ENCODE assay signal across 29 mouse cellular contexts in the genomic region with DNA sequence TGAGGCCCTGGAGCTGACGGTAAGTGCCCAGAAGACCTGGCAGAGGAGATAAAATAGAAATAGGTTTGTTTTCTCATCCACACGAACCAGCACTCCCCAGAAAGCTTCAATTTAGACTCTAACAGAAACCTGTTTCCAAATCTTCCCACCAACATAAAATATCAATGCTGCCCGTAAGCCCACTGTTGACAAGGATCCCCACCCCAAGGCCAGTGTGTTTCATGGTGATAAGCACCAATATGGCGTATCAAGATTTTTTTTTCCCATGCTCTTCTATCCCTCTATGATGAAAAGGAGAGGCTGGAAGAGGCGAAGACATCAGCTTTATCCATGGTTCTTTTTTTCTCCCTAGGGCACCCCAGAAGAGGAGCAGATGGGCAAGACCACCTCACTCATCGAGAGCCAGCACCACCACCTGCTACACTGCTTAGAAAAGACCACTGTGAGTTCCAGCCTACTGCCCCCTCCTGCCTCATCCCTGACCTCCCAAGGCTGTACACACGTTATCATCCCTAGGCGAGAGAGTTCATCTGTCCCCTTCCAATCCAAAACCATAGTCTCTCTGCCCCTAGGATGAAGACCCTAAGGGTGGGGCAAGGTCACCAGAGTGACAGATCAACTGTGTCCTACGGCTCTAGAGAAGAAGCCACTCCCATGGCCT. TPM values are rescaled to one million over a fixed set of nuclear protein-coding genes. Genes with fewer than 3 reads are reported as not detected.
A peak's percentile ranks its signal among the peaks of the same experiment; 100 is the strongest.
DNase-seq lines count a peak whose midpoint lies in the region; ATAC-seq and TF ChIP-seq lines count a peak whose summit lies in the region.
"Had no signal": no experiment of that assay in that cellular context is flagged by ENCODE, and none has a peak within 500 bp of the region (broad histone marks: within the 10 kb centered on the region; RNA-seq: fewer than 3 reads in every experiment).

No protein-coding gene starts in this region.

- TF ChIP-seq EP300 in heart, adult 2 months (IDR thresholded peaks at IDR 0.05; ENCODE audit: insufficient read depth, low read depth, low read length), result no peak

- H3K27ac ChIP-seq in heart, embryonic 10.5 days, result no peak overlapping the region
- no peak overlapping the region for H3K27ac ChIP-seq in heart, adult 2 months
- H3K27ac ChIP-seq in midbrain, embryonic 11.5 days (ENCODE audit: low read depth, low read length), result no peak overlapping the region
- no peak overlapping the region for H3K27ac ChIP-seq in midbrain, embryonic 16.5 days (ENCODE audit: low read length)
- no peak overlapping the region for H3K27ac ChIP-seq in liver, embryonic 15.5 days (replicated peaks)
- no peak overlapping the region for H3K27ac ChIP-seq in hindbrain, postnatal 0 days
- H3K27ac ChIP-seq in kidney, embryonic 14.5 days (ENCODE audit: low read depth, low read length), result no peak overlapping the region
- H3K27ac ChIP-seq: embryonic facial prominence, embryonic 12.5 days; embryonic facial prominence, embryonic 15.5 days; gastrocnemius, adult 2 months; heart, embryonic 15.5 days; hindbrain, embryonic 10.5 days; hindbrain, embryonic 14.5 days had no signal

- H3K9ac ChIP-seq in heart, adult 2 months (ENCODE audit: low read depth, low read length), result no peak overlapping the region
- H3K9ac ChIP-seq in midbrain, embryonic 11.5 days (ENCODE audit: low read length), result no peak overlapping the region
- H3K9ac ChIP-seq in midbrain, embryonic 16.5 days (ENCODE audit: low read depth, low read length), result no peak overlapping the region
- no peak overlapping the region for H3K9ac ChIP-seq in liver, embryonic 15.5 days
- no peak overlapping the region for H3K9ac ChIP-seq in hindbrain, postnatal 0 days (replicated peaks; ENCODE audit: low read length)
- H3K9ac ChIP-seq in kidney, embryonic 14.5 days (ENCODE audit: low read depth, low read length), result no peak overlapping the region
- H3K9ac ChIP-seq: embryonic facial prominence, embryonic 12.5 days; embryonic facial prominence, embryonic 15.5 days; forebrain, postnatal 0 days; heart, embryonic 12.5 days; heart, embryonic 15.5 days; hindbrain, embryonic 14.5 days had no signal

- no peak for TF ChIP-seq POLR2A in heart, adult 2 months (IDR thresholded peaks at IDR 0.05; ENCODE audit: insufficient read depth, low read depth, low read length)

- no peak for ATAC-seq in midbrain, embryonic 11.5 days (ENCODE audit: low FRiP score)
- no peak for ATAC-seq in midbrain, embryonic 16.5 days
- peak; percentile 37; the same call in 1 of the 2 replicates for ATAC-seq in liver, embryonic 15.5 days (ENCODE audit: insufficient read depth)
- peak; percentile 38 for ATAC-seq in megakaryocyte-erythroid progenitor cell, adult 5-6 weeks (replicated peaks; ENCODE audit: low FRiP score, low TSS enrichment, poor library complexity, severe bottlenecking)
- ATAC-seq in hindbrain, postnatal 0 days, result no peak
- no peak for ATAC-seq in kidney, embryonic 14.5 days (ENCODE audit: low FRiP score, low TSS enrichment)
- ATAC-seq: forebrain, embryonic 14.5 days; forebrain, postnatal 0 days; Patski had no signal

- no peak overlapping the region for H3K4me3 ChIP-seq in heart, embryonic 10.5 days
- no peak overlapping the region for H3K4me3 ChIP-seq in heart, adult 2 months
- no peak overlapping the region for H3K4me3 ChIP-seq in midbrain, embryonic 11.5 days (ENCODE audit: low read depth, low read length)
- no peak overlapping the region for H3K4me3 ChIP-seq in midbrain, embryonic 16.5 days (ENCODE audit: low read depth, low read length)
- no peak overlapping the region for H3K4me3 ChIP-seq in liver, embryonic 15.5 days (replicated peaks)
- H3K4me3 ChIP-seq in hindbrain, postnatal 0 days (ENCODE audit: low read length), result no peak overlapping the region
- no peak overlapping the region for H3K4me3 ChIP-seq in kidney, embryonic 14.5 days (ENCODE audit: low read length)
- H3K4me3 ChIP-seq: embryonic facial prominence, embryonic 12.5 days; embryonic facial prominence, embryonic 15.5 days; gastrocnemius, adult 2 months; heart, embryonic 12.5 days; heart, embryonic 15.5 days; hindbrain, embryonic 10.5 days had no signal

- no peak for TF ChIP-seq CTCF in heart, adult 2 months (IDR thresholded peaks at IDR 0.05)
- TF ChIP-seq CTCF in hindbrain, postnatal 0 days (IDR thresholded peaks at IDR 0.05; ENCODE audit: low read depth), result no peak

- H3K36me3 ChIP-seq in heart, embryonic 10.5 days, result no peaks in the 10 kb centered on the region
- no peaks in the 10 kb centered on the region for H3K36me3 ChIP-seq in heart, adult 2 months (ENCODE audit: control insufficient read depth, insufficient read depth, low read length)
- H3K36me3 ChIP-seq in midbrain, embryonic 11.5 days (ENCODE audit: control insufficient read depth, insufficient read depth, low read length), result no peaks in the 10 kb centered on the region
- peaks cover 6% of the 10 kb centered on the region for H3K36me3 ChIP-seq in midbrain, embryonic 16.5 days (ENCODE audit: control insufficient read depth, insufficient read depth, low read length)
- no peaks in the 10 kb centered on the region for H3K36me3 ChIP-seq in liver, embryonic 15.5 days (replicated peaks)
- H3K36me3 ChIP-seq in hindbrain, postnatal 0 days (ENCODE audit: insufficient read depth, low read length), result peaks cover 17% of the 10 kb centered on the region; the same call in 1 of the 2 replicates
- no peaks in the 10 kb centered on the region for H3K36me3 ChIP-seq in kidney, embryonic 14.5 days (ENCODE audit: control insufficient read depth, insufficient read depth, low read length)
- H3K36me3 ChIP-seq: embryonic facial prominence, embryonic 12.5 days; embryonic facial prominence, embryonic 15.5 days; G1E; heart, embryonic 12.5 days; heart, embryonic 15.5 days; hindbrain, embryonic 10.5 days had no signal

- peak; percentile 59 for DNase-seq in heart, embryonic 10.5 days (ENCODE audit: low spot score)
- DNase-seq in heart, adult 2 months, result no peak
- DNase-seq in midbrain, embryonic 11.5 days (ENCODE audit: low spot score, missing footprints), result peak; percentile 54
- no peak for DNase-seq in hindbrain, postnatal 0 days (ENCODE audit: low spot score)
- DNase-seq: adrenal gland, postnatal 10 days; adrenal gland, postnatal 36 days; B cell, adult 2 months; cerebellum, adult 11 months; cerebellum, adult 2 months; cerebellum, adult 9-11 months; cerebellum, postnatal 25 days; forebrain, postnatal 0 days; gastrocnemius, adult 2 months; gastrocnemius, postnatal 14 days; heart, postnatal 10 days; heart, postnatal 36 days had no signal

- H3K27me3 ChIP-seq in heart, embryonic 10.5 days (ENCODE audit: insufficient read depth, poor library complexity, severe bottlenecking), result peaks cover 11% of the 10 kb centered on the region; the same call in 1 of the 2 replicates
- no peaks in the 10 kb centered on the region for H3K27me3 ChIP-seq in heart, adult 2 months (ENCODE audit: control insufficient read depth, insufficient read depth, low read length)
- no peaks in the 10 kb centered on the region for H3K27me3 ChIP-seq in midbrain, embryonic 11.5 days (ENCODE audit: control insufficient read depth, insufficient read depth, low read length)
- no peaks in the 10 kb centered on the region for H3K27me3 ChIP-seq in midbrain, embryonic 16.5 days (ENCODE audit: control insufficient read depth, insufficient read depth, low read depth, low read length)
- H3K27me3 ChIP-seq in liver, embryonic 15.5 days, result 0 out of 2 replicates have a peak, but pooled peaks cover 8% of the 10 kb centered on the region
- no peaks in the 10 kb centered on the region for H3K27me3 ChIP-seq in hindbrain, postnatal 0 days (ENCODE audit: insufficient read depth, low read length)
- H3K27me3 ChIP-seq in kidney, embryonic 14.5 days (ENCODE audit: control insufficient read depth, insufficient read depth, low read length), result no peaks in the 10 kb centered on the region
- H3K27me3 ChIP-seq: embryonic facial prominence, embryonic 12.5 days; embryonic facial prominence, embryonic 15.5 days; heart, embryonic 15.5 days; Patski had no signal

- H3K79me2 ChIP-seq in heart, adult 2 months (replicated peaks; ENCODE audit: control insufficient read depth, insufficient read depth, low read length), result no peaks in the 10 kb centered on the region

- 74% methylated on average over 9 of the region's 9 CpGs for WGBS in heart, embryonic 10.5 days
- WGBS in heart, adult 2 months, result 81% methylated on average over 9 of the region's 9 CpGs
- WGBS in midbrain, embryonic 11.5 days, result 84% methylated on average over 9 of the region's 9 CpGs
- 85% methylated on average over 9 of the region's 9 CpGs for WGBS in midbrain, embryonic 16.5 days
- 36% methylated on average over 9 of the region's 9 CpGs for WGBS in liver, embryonic 15.5 days (ENCODE audit: insufficient replicate concordance)
- 83% methylated on average over 9 of the region's 9 CpGs for WGBS in hindbrain, postnatal 0 days
- 79% methylated on average over 9 of the region's 9 CpGs for WGBS in kidney, embryonic 14.5 days

- H3K9me3 ChIP-seq in heart, embryonic 10.5 days, result no peaks in the 10 kb centered on the region
- H3K9me3 ChIP-seq in midbrain, embryonic 11.5 days (ENCODE audit: control insufficient read depth, low read length), result no peaks in the 10 kb centered on the region
- no peaks in the 10 kb centered on the region for H3K9me3 ChIP-seq in midbrain, embryonic 16.5 days (replicated peaks; ENCODE audit: control insufficient read depth, low read length, poor library complexity, severe bottlenecking)
- no peaks in the 10 kb centered on the region for H3K9me3 ChIP-seq in liver, embryonic 15.5 days (replicated peaks)
- H3K9me3 ChIP-seq in hindbrain, postnatal 0 days (ENCODE audit: low read length), result no peaks in the 10 kb centered on the region
- no peaks in the 10 kb centered on the region for H3K9me3 ChIP-seq in kidney, embryonic 14.5 days (ENCODE audit: control insufficient read depth, low read length)
- H3K9me3 ChIP-seq: embryonic facial prominence, embryonic 12.5 days; embryonic facial prominence, embryonic 15.5 days; G1E; heart, embryonic 12.5 days; heart, embryonic 15.5 days; hindbrain, embryonic 10.5 days had no signal

- H3K4me1 ChIP-seq in heart, embryonic 10.5 days, result peaks cover 13% of the 10 kb centered on the region
- H3K4me1 ChIP-seq in heart, adult 2 months (ENCODE audit: control insufficient read depth, insufficient read depth, low read length), result no peaks in the 10 kb centered on the region
- H3K4me1 ChIP-seq in midbrain, embryonic 11.5 days (ENCODE audit: control insufficient read depth, insufficient read depth, low read length), result no peaks in the 10 kb centered on the region
- H3K4me1 ChIP-seq in midbrain, embryonic 16.5 days (ENCODE audit: control insufficient read depth, insufficient read depth, low read length), result no peaks in the 10 kb centered on the region
- H3K4me1 ChIP-seq in liver, embryonic 15.5 days (replicated peaks), result peaks cover 16% of the 10 kb centered on the region; the same call in 1 of the 2 replicates
- H3K4me1 ChIP-seq in hindbrain, postnatal 0 days (ENCODE audit: insufficient read depth, low read length), result no peaks in the 10 kb centered on the region
- H3K4me1 ChIP-seq in kidney, embryonic 14.5 days (ENCODE audit: control insufficient read depth, insufficient read depth, low read length), result no peaks in the 10 kb centered on the region
- H3K4me1 ChIP-seq: embryonic facial prominence, embryonic 12.5 days; embryonic facial prominence, embryonic 15.5 days had no signal

- intact Hi-C loops in heart, adult 2 months (cut with DNase I), result no loop called here

- H3K4me2 ChIP-seq in midbrain, embryonic 11.5 days, result no peak overlapping the region
- no peak overlapping the region for H3K4me2 ChIP-seq in midbrain, embryonic 16.5 days (ENCODE audit: low read length)
- peak overlapping the region; percentile 5 for H3K4me2 ChIP-seq in liver, embryonic 15.5 days
- no peak overlapping the region for H3K4me2 ChIP-seq in hindbrain, postnatal 0 days (ENCODE audit: low read depth, low read length)
- no peak overlapping the region for H3K4me2 ChIP-seq in kidney, embryonic 14.5 days (replicated peaks; ENCODE audit: low read depth, low read length)
- H3K4me2 ChIP-seq: embryonic facial prominence, embryonic 12.5 days; embryonic facial prominence, embryonic 15.5 days; heart, embryonic 12.5 days; heart, embryonic 15.5 days; hindbrain, embryonic 14.5 days had no signal

RNA-seq across cellular contexts. Expression of a gene that starts 22.1 kb away (rescaled TPM):
- polyA plus RNA-seq in heart, embryonic 10.5 days (2016; fragmentation: Nextera tagmentation; extraction: Ambion mirVana), result 30.5 and 37.2 TPM in 2 replicates
- total RNA-seq in heart, adult 2 months (2021), result 10 to 100 TPM in 1 of 2 experiments, 1 to 10 TPM in 1; 9.2 to 12.3 TPM
- polyA plus RNA-seq in heart, adult 2 months (2012; rRNA removed), result 4.1 and 6.5 TPM in 2 replicates
- 46.3 and 52.7 TPM in 2 replicates for polyA plus RNA-seq in midbrain, embryonic 11.5 days (2014; fragmentation: Nextera tagmentation; extraction: Ambion mirVana)
- polyA plus RNA-seq in midbrain, embryonic 16.5 days (2015; fragmentation: Nextera tagmentation; extraction: Ambion mirVana), result 24.6 and 27.1 TPM in 2 replicates
- polyA plus RNA-seq in liver, embryonic 15.5 days (2015; fragmentation: Nextera tagmentation; extraction: Ambion mirVana), result 16.7 and 19.0 TPM in 2 replicates
- total RNA-seq in megakaryocyte-erythroid progenitor cell, adult 5-6 weeks (2014; fragmentation: Nextera tagmentation), result 23.4 and 30.2 TPM in 2 replicates
- total RNA-seq in megakaryocyte-erythroid progenitor cell, adult 5-6 weeks (2017), result 52.0 and 54.2 TPM in 2 replicates
- total RNA-seq in hindbrain, postnatal 0 days (2014; rRNA removed), result 18.1 and 23.8 TPM in 2 replicates
- polyA plus RNA-seq in hindbrain, postnatal 0 days (2015; fragmentation: Nextera tagmentation; extraction: Ambion mirVana), result 14.4 and 15.8 TPM in 2 replicates
- 28.6 and 40.3 TPM in 2 replicates for polyA plus RNA-seq in kidney, embryonic 14.5 days (2014; fragmentation: Nextera tagmentation; extraction: Ambion mirVana)

RNA-seq across cellular contexts. Expression of a gene that starts 39.2 kb away (rescaled TPM):
- polyA plus RNA-seq in heart, embryonic 10.5 days (2016; fragmentation: Nextera tagmentation; extraction: Ambion mirVana), result 1.5 and 2.4 TPM in 2 replicates
- total RNA-seq in heart, adult 2 months (2021), result 10 to 100 TPM; 16.1 to 16.2 TPM
- polyA plus RNA-seq in heart, adult 2 months (2012; rRNA removed), result 11.5 and 22.4 TPM in 2 replicates
- polyA plus RNA-seq in midbrain, embryonic 11.5 days (2014; fragmentation: Nextera tagmentation; extraction: Ambion mirVana), result 0.34 and 0.56 TPM in 2 replicates
- 5.5 and 7.0 TPM in 2 replicates for polyA plus RNA-seq in midbrain, embryonic 16.5 days (2015; fragmentation: Nextera tagmentation; extraction: Ambion mirVana)
- 0.26 and 0.32 TPM in 2 replicates for polyA plus RNA-seq in liver, embryonic 15.5 days (2015; fragmentation: Nextera tagmentation; extraction: Ambion mirVana)
- 0.59 and 0.74 TPM in 2 replicates for total RNA-seq in megakaryocyte-erythroid progenitor cell, adult 5-6 weeks (2014; fragmentation: Nextera tagmentation)
- total RNA-seq in megakaryocyte-erythroid progenitor cell, adult 5-6 weeks (2017), result 0.15 and 0.38 TPM in 2 replicates
- 11.1 and 15.0 TPM in 2 replicates for total RNA-seq in hindbrain, postnatal 0 days (2014; rRNA removed)
- 5.5 and 8.5 TPM in 2 replicates for polyA plus RNA-seq in hindbrain, postnatal 0 days (2015; fragmentation: Nextera tagmentation; extraction: Ambion mirVana)
- 0.46 and 0.57 TPM in 2 replicates for polyA plus RNA-seq in kidney, embryonic 14.5 days (2014; fragmentation: Nextera tagmentation; extraction: Ambion mirVana)

Comparison
In these comparisons a context has a peak if more than half of its experiments do, and no peak if none do; other contexts are left out.
1. DNase-seq: peak in heart, embryonic 10.5 days (single experiment) and midbrain, embryonic 11.5 days (single experiment); none in heart, adult 2 months (0 of 2) and hindbrain, postnatal 0 days (single experiment).
2. ATAC-seq: peak in liver, embryonic 15.5 days (single experiment) and megakaryocyte-erythroid progenitor cell, adult 5-6 weeks (single experiment); none in midbrain, embryonic 11.5 days (single experiment), midbrain, embryonic 16.5 days (single experiment), hindbrain, postnatal 0 days (single experiment) and kidney, embryonic 14.5 days (single experiment).